Mouse (Mus musculus) hindbrain, embryonic 14.5 days (tissue): ENCODE measurements around the gene Lca5. TPM values are rescaled to one million over a fixed set of nuclear protein-coding genes. Genes with fewer than 3 reads are reported as not detected.

Experiments
- ATAC-seq: fragments of 200-750 bp; cut with Nextera tagmentation; 2 replicates; pipeline ENCODE4 v1.8.0; 2017; ENCODE audit warnings: moderate number of reproducible peaks, mild to moderate bottlenecking, moderate TSS enrichment, moderate library complexity; ENCODE audit not compliant: low FRiP score
- DNase-seq: peaks from one replicate; pipeline ENCODE4 v3.0.0-alpha.2; 2015; ENCODE audit warnings: low spot score
- H3K27ac ChIP-seq: fragments of 300-500 bp; sonication (generic); 2 replicates; pipeline ENCODE4 v1.5.1; 2014; ENCODE audit warnings: mild to moderate bottlenecking, moderate library complexity
- H3K27me3 ChIP-seq: fragments of 300-500 bp; sonication (generic); 2 replicates; pipeline ENCODE4 v1.6.1; 2014; ENCODE audit warnings: mild to moderate bottlenecking, low read length, mixed read lengths; ENCODE audit not compliant: control insufficient read depth, insufficient read depth
- H3K36me3 ChIP-seq: fragments of 300-500 bp; sonication (generic); replicated peaks from 2 replicates; pipeline ENCODE4 v1.6.1; 2014; ENCODE audit not compliant: control insufficient read depth, insufficient read depth
- H3K4me1 ChIP-seq: fragments of 300-500 bp; sonication (generic); replicated peaks from 2 replicates; pipeline ENCODE4 v1.6.1; 2014; ENCODE audit warnings: antibody characterized with exemption, low read length, mixed read lengths; ENCODE audit not compliant: control insufficient read depth, insufficient read depth
- H3K4me2 ChIP-seq: fragments of 300-500 bp; sonication (generic); replicated peaks from 2 replicates; pipeline ENCODE4 v1.6.1; 2014; ENCODE audit warnings: mild to moderate bottlenecking, moderate library complexity
- H3K4me3 ChIP-seq: fragments of 300-500 bp; sonication (generic); replicated peaks from 2 replicates; pipeline ENCODE4 v1.5.1; 2014; ENCODE audit warnings: mild to moderate bottlenecking, low read length
- H3K9ac ChIP-seq: fragments of 300-500 bp; sonication (generic); 2 replicates; pipeline ENCODE4 v1.6.1; 2014
- H3K9me3 ChIP-seq: fragments of 300-500 bp; sonication (generic); 2 replicates; pipeline ENCODE4 v1.6.1; 2016; ENCODE audit warnings: low read length; ENCODE audit not compliant: control insufficient read depth
- WGBS: fragments of 180-500 bp; shearing (Covaris S2); extraction: QIAGEN DNeasy Blood & Tissue Kit; methylation state at CpG from one replicate; pipeline ENCODE4 v1.1.7; 2014; 5-methylcytosine and 5-hydroxymethylcytosine counted together
- polyA plus RNA-seq: library from polyadenylated mRNA; unstranded; fragments of >200 nt; fragmentation: Nextera tagmentation; extraction: Ambion mirVana; gene quantifications from 2 replicates; pipeline ENCODE4 v1.2.1, GENCODE M21; 2014

Lca5 gene
- polyA plus RNA-seq, 1 experiment from 2014 or later: 18.4 TPM

- peak; percentile 65 for DNase-seq
- H3K27ac ChIP-seq: peak overlapping the region; percentile 78
- under 1% methylated on average over 22 of the region's 22 CpGs for WGBS
- peak overlapping the region; percentile 77 for H3K9ac ChIP-seq
- peak overlapping the region; percentile 62 for H3K4me2 ChIP-seq
- no peaks in the 10 kb centered on the region for H3K27me3 ChIP-seq
- H3K36me3 ChIP-seq: no peaks in the 10 kb centered on the region
- no peaks in the 10 kb centered on the region for H3K9me3 ChIP-seq
- peak overlapping the region; percentile 37 for H3K4me3 ChIP-seq
- no peaks in the 10 kb centered on the region for H3K4me1 ChIP-seq
- ATAC-seq: peak; percentile 82
Measured at GRCm38 (mm10) chr9:83447771-83448170, 6.8 kb upstream of the Lca5 start.

GRCm38 (mm10) chr9:83447176-83447575, 6.2 kb upstream of the Lca5 start:
- H3K4me1 ChIP-seq: no peaks in the 10 kb centered on the region
- H3K27ac ChIP-seq: no peak overlapping the region
- 67% methylated on average over 9 of the region's 9 CpGs for WGBS
- DNase-seq: no peak
- no peaks in the 10 kb centered on the region for H3K36me3 ChIP-seq
- H3K9me3 ChIP-seq: no peaks in the 10 kb centered on the region
- ATAC-seq: no peak
- H3K9ac ChIP-seq: peak overlapping the region; percentile 77
- H3K4me2 ChIP-seq: peak overlapping the region; percentile 62
- H3K27me3 ChIP-seq: no peaks in the 10 kb centered on the region
- peak overlapping the region; percentile 37 for H3K4me3 ChIP-seq

GRCm38 (mm10) chr9:83437621-83438020, 3.3 kb downstream of the Lca5 start:
- Histone ChIP-seq H3K27ac (no peak overlapping the region), H3K4me1 (peaks cover 8% of the 10 kb centered on the region; the same call in 1 of the 2 replicates), H3K27me3 (no peaks in the 10 kb centered on the region), H3K4me2 (no peak overlapping the region), H3K4me3 (no peak overlapping the region), H3K9me3 (no peaks in the 10 kb centered on the region), H3K36me3 (no peaks in the 10 kb centered on the region), H3K9ac (no peak overlapping the region)
- DNase-seq (no peak), ATAC-seq (no peak)
- 86% methylated on average over 5 of the region's 5 CpGs for WGBS

- H3K9me3 ChIP-seq: no peaks in the 10 kb centered on the region
- no peaks in the 10 kb centered on the region for H3K27me3 ChIP-seq
- H3K27ac ChIP-seq: no peak overlapping the region
- ATAC-seq (no peak), DNase-seq (no peak)
- no peak overlapping the region for H3K9ac ChIP-seq
- peaks cover under 1% of the 10 kb centered on the region; the same call in 1 of the 2 replicates for H3K4me1 ChIP-seq
- no peak overlapping the region for H3K4me2 ChIP-seq
- 61% methylated on average over 4 of the region's 4 CpGs for WGBS
- no peak overlapping the region for H3K4me3 ChIP-seq
- no peaks in the 10 kb centered on the region for H3K36me3 ChIP-seq
Measured at GRCm38 (mm10) chr9:83434489-83434888, 6.4 kb downstream of the Lca5 start.

- H3K27me3 ChIP-seq: no peaks in the 10 kb centered on the region
- H3K4me2 ChIP-seq: no peak overlapping the region
- no peak for DNase-seq
- no peaks in the 10 kb centered on the region; the same call in 1 of the 2 replicates for H3K4me1 ChIP-seq
- WGBS: 60% methylated on average over 7 of the region's 7 CpGs
- ATAC-seq: no peak
- H3K4me3 ChIP-seq: no peak overlapping the region
- no peaks in the 10 kb centered on the region for H3K9me3 ChIP-seq
- no peak overlapping the region for H3K27ac ChIP-seq
- H3K36me3 ChIP-seq: no peaks in the 10 kb centered on the region
- H3K9ac ChIP-seq: no peak overlapping the region
Measured at GRCm38 (mm10) chr9:83433661-83434060, 7.3 kb downstream of the Lca5 start.

GRCm38 (mm10) chr9:83427926-83428325, 13.0 kb downstream of the Lca5 start:
- Histone ChIP-seq H3K9me3 (peaks cover 5% of the 10 kb centered on the region; the same call in 1 of the 2 replicates), H3K27me3 (no peaks in the 10 kb centered on the region), H3K27ac (no peak overlapping the region), H3K4me3 (no peak overlapping the region), H3K4me1 (no peaks in the 10 kb centered on the region), H3K36me3 (peaks cover 32% of the 10 kb centered on the region), H3K4me2 (no peak overlapping the region), H3K9ac (no peak overlapping the region)
- no peak for DNase-seq
- no peak for ATAC-seq
- WGBS: 86% methylated on average over 4 of the region's 4 CpGs

GRCm38 (mm10) chr9:83418965-83419364, 22.0 kb downstream of the Lca5 start:
- DNase-seq (no peak), ATAC-seq (no peak)
- 93% methylated on average over 5 of the region's 5 CpGs for WGBS
- no peak overlapping the region for H3K4me3 ChIP-seq
- no peaks in the 10 kb centered on the region for H3K27me3 ChIP-seq
- peaks cover 10% of the 10 kb centered on the region for H3K9me3 ChIP-seq
- H3K4me2 ChIP-seq: no peak overlapping the region
- H3K4me1 ChIP-seq: no peaks in the 10 kb centered on the region
- H3K27ac ChIP-seq: no peak overlapping the region
- H3K9ac ChIP-seq: no peak overlapping the region
- peaks cover 27% of the 10 kb centered on the region for H3K36me3 ChIP-seq

- Histone ChIP-seq H3K4me2 (no peak overlapping the region), H3K9ac (no peak overlapping the region), H3K27ac (no peak overlapping the region), H3K9me3 (peaks cover 10% of the 10 kb centered on the region), H3K4me1 (no peaks in the 10 kb centered on the region), H3K4me3 (no peak overlapping the region), H3K36me3 (peaks cover 9% of the 10 kb centered on the region), H3K27me3 (no peaks in the 10 kb centered on the region)
- DNase-seq: no peak
- no peak for ATAC-seq
- WGBS: 78% methylated on average over 10 of the region's 10 CpGs
Measured at GRCm38 (mm10) chr9:83413046-83413445, 27.9 kb downstream of the Lca5 start.

- no peak for ATAC-seq
- Histone ChIP-seq H3K27ac (no peak overlapping the region), H3K27me3 (no peaks in the 10 kb centered on the region), H3K9me3 (no peaks in the 10 kb centered on the region), H3K9ac (no peak overlapping the region), H3K4me2 (no peak overlapping the region), H3K36me3 (peaks cover 9% of the 10 kb centered on the region; the same call in 1 of the 2 replicates), H3K4me1 (no peaks in the 10 kb centered on the region), H3K4me3 (no peak overlapping the region)
- WGBS: 85% methylated on average over 7 of the region's 7 CpGs
- no peak for DNase-seq
Measured at GRCm38 (mm10) chr9:83405150-83405549, 35.8 kb downstream of the Lca5 start.

- Histone ChIP-seq H3K27ac (no peak overlapping the region), H3K4me2 (no peak overlapping the region), H3K9ac (no peak overlapping the region), H3K36me3 (peaks cover 19% of the 10 kb centered on the region), H3K27me3 (no peaks in the 10 kb centered on the region), H3K4me1 (no peaks in the 10 kb centered on the region), H3K4me3 (no peak overlapping the region), H3K9me3 (no peaks in the 10 kb centered on the region)
- ATAC-seq (no peak), DNase-seq (no peak)
- WGBS: 63% methylated on average over 3 of the region's 3 CpGs
Measured at GRCm38 (mm10) chr9:83400783-83401182, 40.1 kb downstream of the Lca5 start.
